Mouse (Mus musculus) layer of hippocampus, adult 8-10 months (tissue): Measurements from ENCODE around the gene Efl1. TPM values are rescaled to one million over a fixed set of nuclear protein-coding genes. Genes with fewer than 3 reads are reported as not detected.

Source experiments
- DNase-seq, 2 experiments: peaks; one replicate each; pipeline ENCODE4 v3.0.0; 2022; ENCODE audit warnings: low spot score in 2 of 2
- total RNA-seq, 4 experiments: library from RNA; stranded (reverse); gene quantifications; 2 replicates each; pipeline ENCODE4 v1.2.4; 2022

Efl1 gene
- total RNA-seq, 4 experiments from 2014 or later: 18.1 to 25.6 (median 19.1) TPM

DNA sequence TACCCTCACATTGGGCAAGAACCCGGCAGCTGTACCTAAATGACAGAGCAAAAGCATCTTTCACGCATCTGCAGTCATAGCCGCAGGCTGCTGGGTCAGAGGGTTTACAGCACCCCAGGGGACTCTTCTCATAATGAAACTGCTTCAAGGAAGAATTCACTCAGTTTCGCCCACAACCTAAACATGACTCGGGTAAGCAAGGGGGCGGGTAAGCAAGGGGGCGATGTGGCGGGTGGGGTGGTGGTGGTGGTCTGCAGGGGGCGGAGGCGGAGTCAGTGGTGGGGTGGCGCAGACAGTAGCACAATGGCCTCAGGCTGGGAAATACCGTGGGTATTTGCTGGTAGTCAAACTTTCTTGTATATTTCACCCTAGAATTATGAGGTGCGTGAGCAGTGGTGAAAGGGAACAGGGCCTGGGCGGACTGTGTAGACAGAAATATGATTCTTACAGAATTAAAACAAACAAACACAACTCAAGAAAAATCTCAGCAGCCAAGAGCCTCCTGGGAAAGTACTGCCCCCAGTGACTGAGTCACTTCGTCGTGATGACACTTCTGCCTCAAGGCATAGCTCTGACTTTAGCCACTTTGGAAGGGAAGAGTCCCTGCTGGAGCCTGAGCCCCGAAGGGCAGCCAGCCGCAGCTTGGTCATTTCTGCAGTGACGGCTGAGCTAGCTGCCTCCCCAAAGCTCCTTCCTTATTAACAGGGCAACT is 162.9 kb downstream of the Efl1 start:
- no peak for DNase-seq

DNA sequence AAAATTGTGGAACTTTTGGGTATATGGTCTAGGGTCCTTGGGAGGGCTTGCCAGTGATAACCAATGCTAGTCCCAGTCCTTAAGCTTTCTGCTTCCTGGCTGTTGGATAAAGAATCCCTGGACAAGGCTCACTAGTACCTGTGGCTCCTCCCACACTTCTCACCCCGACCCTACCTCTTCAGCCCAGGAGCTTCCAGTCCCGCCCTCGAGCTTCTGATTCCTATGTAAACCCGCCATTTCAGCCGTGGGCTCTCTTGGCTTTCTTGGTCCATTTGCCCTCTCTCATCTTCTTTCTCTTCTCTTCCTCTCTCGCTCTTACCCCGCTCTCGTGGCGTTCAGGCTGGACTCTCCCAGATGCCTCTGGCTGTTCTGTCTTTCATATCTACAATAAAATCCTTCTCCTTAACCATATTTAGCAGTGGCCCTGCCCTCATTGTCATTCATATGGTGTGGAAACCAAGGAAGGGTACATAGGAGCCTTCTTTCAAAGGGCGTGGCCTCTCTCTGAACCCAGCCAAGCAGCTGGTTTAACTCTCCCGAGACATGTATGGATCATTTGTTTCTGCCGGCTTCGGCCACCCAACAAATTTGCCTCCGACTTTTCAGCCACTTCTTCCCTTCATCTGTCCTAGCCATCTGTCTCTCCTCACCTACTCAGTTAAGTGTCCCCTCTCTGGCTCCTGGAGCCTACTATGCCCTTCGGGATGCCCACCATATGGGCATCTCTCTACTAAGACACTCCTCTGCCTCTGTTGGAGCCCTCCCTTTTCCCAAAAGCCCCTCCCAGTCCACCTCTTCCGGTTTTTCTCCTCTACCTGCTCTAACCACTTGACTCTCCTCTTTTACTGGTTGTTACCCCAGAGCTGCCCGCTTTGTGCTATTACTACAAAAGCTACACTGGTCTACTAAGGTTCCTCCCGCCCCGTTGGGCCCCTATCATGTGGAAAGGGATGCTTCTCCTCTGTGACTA is 164.1 kb downstream of the Efl1 start:
- no peak for DNase-seq

DNA sequence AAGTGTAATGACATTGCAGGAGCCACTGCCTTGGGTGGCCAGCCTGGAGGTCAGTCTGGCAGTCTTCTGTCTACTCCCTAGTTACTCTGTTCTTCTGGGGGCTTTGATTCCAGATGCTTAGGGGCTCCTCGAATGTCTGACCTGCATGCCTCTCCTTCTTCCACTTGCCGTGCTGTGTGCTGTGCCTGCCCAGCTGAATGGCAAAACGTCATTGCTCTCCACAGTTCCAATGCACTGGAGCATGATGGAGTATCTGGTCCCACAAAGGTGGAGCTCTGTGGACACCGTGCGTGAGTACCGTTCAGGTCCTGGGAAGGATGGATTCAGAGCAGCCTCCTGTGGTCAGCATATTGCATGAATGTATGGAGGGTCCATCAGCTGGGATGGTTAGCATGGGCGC is 171.1 kb downstream of the Efl1 start:
- no peak for DNase-seq

DNA sequence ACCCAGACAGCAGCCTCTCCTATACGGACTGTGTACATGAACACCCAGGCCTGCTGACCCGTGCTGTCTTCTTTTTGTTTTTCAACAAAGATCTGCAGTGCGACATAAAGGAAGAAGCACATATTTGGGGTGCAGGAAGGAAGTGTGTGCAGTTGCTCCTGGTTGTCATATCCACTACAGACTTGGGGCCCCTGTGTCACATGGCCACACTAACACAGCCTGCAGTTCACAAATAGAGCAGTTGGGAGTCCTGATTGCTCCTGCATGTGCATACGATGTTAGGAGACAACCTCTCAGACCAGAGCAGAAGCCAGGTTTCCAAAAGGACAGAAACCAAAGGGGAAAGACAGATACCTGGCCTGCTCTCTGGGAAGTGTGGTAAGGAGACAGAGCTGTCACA is 172.2 kb downstream of the Efl1 start:
- DNase-seq: no peak

DNA sequence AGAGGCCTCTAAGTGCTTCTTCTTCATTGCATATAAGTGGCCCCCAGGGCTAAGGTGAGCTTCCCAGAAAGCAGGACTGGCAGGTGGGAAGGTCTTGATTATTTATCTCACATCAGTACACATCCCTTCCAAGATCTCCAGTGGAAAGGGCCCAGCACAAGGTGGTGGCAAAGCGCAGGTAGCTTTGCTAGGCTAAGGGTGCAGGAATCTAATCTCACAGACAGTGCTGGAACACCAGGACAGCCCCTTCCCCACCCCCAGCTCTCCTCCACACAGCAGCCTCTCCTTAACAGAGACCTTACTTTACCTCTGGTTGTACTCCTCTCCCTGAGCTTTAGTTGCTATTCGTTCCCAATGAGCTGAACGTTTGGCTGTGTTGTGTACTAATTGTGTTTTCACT is 173.1 kb downstream of the Efl1 start:
- DNase-seq: no peak

DNA sequence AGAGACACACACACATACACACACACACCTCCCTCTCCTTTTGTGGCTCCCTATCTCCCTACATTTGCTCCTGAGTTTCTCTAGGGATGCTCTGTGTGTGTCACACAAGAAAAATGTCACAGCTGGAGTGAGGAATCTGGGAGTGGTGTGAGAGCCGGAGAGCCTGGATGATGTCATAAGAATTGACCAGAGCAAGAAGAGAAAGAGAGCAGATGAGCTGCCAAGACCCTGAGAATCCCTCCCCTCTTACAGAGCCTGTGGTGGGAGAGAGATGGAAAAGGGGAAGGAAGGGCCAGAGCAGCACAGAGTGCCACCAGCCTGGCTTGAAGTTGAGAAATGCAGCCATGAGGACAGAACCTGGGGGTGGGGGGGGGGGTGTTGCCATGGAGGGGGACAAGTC is 174.1 kb downstream of the Efl1 start:
- no peak for DNase-seq

Other genes starting within 250 kb of the Efl1 start
- gene Saxo2, start 86 bp upstream of the Efl1 start, total RNA-seq: 10 to 100 TPM in 2 of 4 experiments, 1 to 10 TPM in 2; 6.5 to 10.3 (median 9.4) TPM
- 10 to 100 TPM; 17.1 to 19.7 (median 19.1) TPM for gene Mex3b, start 218.7 kb downstream of the Efl1 start, total RNA-seq